Mouse (Mus musculus): ENCODE measurements around the gene Slc39a7. TPM values are rescaled to one million over a fixed set of nuclear protein-coding genes. Genes with fewer than 3 reads are reported as not detected.
A peak's percentile ranks its signal among the peaks of the same experiment; 100 is the strongest.

The Slc39a7 gene
- 221 and 227 TPM in 2 replicates for polyA plus RNA-seq (2016; fragmentation: Nextera tagmentation; extraction: Ambion mirVana)

DNA sequence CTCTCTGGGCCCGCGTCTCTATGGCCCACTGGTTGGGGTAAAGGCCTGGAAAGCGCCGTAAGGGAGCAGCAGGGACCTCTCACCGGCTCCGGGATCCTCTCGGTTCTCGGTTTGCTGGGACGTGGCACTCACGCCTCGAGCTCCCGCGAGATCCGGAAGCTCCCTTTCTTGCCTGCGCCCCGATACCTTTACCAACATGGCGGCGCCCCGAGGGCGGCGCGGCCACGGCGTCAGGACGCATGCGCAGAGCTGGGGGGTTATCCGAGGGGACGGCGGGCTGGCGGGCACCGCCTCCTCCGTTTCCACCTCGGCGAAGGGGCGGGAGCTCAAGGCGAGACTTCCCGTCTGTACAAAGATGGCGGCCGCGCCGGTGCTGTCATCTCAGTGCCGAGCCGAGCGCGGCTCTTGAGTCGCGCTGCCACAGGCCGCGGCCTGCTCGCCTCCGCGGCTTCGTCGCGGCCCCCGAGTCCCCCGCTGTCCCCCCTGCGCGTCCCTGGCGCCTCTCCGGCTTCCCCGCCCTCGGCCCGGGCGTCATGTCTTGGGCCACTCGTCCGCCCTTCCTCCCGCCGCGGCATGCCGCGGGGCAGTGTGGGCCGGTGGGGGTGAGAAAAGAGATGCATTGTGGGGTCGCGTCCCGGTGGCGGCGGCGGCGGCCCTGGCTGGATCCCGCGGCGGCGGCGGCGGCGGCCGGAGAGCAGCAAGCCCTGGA, at the start of gene Slc39a7, which contains the start of gene Rxrb:
Slc39a7 (minus strand) TSS at position 218 of the 709 bp plus-strand sequence.
Rxrb (plus strand) TSS at position 348 of the 709 bp plus-strand sequence.
- peak within 1 kb of the TSS; percentile 100 for H3K27ac ChIP-seq (replicated peaks)
- under 1% methylated on average over 85 of the region's 88 CpGs for WGBS
- no peaks in the 10 kb centered on the region for H3K27me3 ChIP-seq (ENCODE audit: low read depth, poor library complexity, severe bottlenecking)
- H3K36me3 ChIP-seq: peaks cover 65% of the 10 kb centered on the region
- H3K9me3 ChIP-seq (replicated peaks): no peaks in the 10 kb centered on the region
- peaks cover 78% of the 10 kb centered on the region for H3K4me1 ChIP-seq
- peak within 1 kb of the TSS; percentile 99 for H3K4me3 ChIP-seq
- peak; percentile 100 for DNase-seq (ENCODE audit: low spot score)

DNA sequence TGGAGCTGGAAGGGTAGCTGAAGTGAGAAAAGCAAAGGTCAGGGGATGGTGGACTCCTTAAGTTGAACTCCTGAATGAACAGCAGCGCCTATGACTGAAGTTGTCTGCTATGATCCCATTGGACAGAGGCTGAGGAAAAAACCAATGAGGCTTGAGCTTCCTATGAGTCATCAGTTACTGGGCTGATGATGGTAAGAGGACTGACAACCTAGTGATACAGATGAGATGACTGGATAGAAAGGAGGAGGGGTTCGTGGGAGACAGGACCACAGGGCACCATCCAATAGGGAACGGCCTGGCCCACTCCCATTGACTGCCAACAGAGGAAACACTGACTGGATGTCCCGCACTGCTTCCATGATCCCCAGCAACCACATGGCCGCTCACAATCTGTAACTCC, 48.1 kb upstream of the Slc39a7 start:
- Histone ChIP-seq H3K9me3 (replicated peaks) (no peaks in the 10 kb centered on the region), H3K27ac (replicated peaks) (no peak overlapping the region), H3K4me1 (peaks cover 23% of the 10 kb centered on the region), H3K36me3 (no peaks in the 10 kb centered on the region), H3K27me3 (ENCODE audit: low read depth, poor library complexity, severe bottlenecking) (peaks cover 26% of the 10 kb centered on the region), H3K4me3 (no peak overlapping the region)
- WGBS: 9% methylated on average over 5 of the region's 5 CpGs
- DNase-seq (ENCODE audit: low spot score): peak; percentile 27

DNA sequence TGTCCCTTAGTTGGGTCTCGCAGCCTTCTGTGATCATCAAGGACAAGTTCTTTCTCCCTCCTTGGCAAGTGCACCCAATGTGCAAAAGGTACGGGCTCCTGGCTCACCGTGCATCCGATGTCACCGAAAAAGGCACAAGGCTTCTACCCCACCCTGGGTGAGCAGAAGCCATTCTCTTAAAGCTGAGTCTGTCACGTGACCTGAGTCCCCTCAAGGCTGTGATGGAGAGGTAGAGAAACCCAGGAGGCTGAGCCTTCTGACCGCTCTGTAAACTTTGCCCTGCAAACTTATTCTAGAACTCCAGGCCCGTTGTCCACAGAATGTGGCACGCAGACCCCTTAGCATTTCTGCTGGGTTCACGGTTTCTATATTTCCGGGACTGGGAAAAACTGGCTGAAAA, 47.5 kb upstream of the Slc39a7 start:
- H3K36me3 ChIP-seq: no peaks in the 10 kb centered on the region
- WGBS: 92% methylated on average over 11 of the region's 11 CpGs
- H3K27me3 ChIP-seq (ENCODE audit: low read depth, poor library complexity, severe bottlenecking): peaks cover 26% of the 10 kb centered on the region
- H3K9me3 ChIP-seq (replicated peaks): no peaks in the 10 kb centered on the region
- H3K4me1 ChIP-seq: peaks cover 23% of the 10 kb centered on the region
- DNase-seq (ENCODE audit: low spot score): no peak
- H3K27ac ChIP-seq (replicated peaks): no peak overlapping the region
- H3K4me3 ChIP-seq: no peak overlapping the region

DNA sequence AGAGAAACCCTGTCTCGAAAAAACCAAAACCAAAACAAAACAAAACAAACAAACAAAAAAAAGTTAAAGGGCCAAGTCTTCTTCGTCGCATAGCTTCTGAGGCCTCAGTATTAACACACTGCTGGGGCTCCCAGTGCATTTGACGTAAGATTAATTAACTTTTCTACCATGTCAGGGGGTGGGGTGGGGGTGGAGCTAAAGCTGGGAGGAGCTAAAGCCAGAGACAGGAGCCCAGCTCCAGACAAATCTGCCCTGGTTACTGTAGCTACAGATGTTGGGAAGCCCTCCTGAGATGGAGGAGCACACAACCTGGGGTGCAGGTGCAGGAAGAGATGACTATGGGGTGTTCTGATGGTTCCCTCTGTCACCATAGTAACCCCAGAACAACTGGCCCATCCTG, 46.7 kb upstream of the Slc39a7 start:
- H3K4me3 ChIP-seq: no peak overlapping the region
- H3K9me3 ChIP-seq (replicated peaks): no peaks in the 10 kb centered on the region
- peaks cover 19% of the 10 kb centered on the region for H3K4me1 ChIP-seq
- 64% methylated on average over 4 of the region's 4 CpGs for WGBS
- DNase-seq (ENCODE audit: low spot score): no peak
- peaks cover 26% of the 10 kb centered on the region for H3K27me3 ChIP-seq (ENCODE audit: low read depth, poor library complexity, severe bottlenecking)
- no peaks in the 10 kb centered on the region for H3K36me3 ChIP-seq
- no peak overlapping the region for H3K27ac ChIP-seq (replicated peaks)

DNA sequence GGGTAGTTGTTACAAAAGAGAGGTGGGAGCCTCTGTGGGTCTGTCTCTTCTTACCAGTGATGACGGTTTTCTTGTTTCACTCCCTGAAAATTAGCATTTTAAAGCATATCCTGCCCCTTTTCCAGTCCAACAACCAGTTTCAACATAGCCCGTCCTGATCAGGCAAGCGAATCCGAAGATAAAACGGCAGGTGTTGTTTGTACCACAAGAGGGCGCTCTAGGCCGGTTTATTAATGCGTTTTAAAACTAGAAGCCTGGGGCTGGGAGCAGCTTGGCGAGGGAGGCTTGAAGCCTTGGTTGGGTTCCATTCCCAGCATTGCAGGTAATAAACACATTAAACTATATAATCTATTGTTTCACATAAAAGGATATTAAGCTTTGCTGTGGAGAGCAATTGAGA, 46.1 kb upstream of the Slc39a7 start:
- 2% methylated on average over 9 of the region's 9 CpGs for WGBS

DNA sequence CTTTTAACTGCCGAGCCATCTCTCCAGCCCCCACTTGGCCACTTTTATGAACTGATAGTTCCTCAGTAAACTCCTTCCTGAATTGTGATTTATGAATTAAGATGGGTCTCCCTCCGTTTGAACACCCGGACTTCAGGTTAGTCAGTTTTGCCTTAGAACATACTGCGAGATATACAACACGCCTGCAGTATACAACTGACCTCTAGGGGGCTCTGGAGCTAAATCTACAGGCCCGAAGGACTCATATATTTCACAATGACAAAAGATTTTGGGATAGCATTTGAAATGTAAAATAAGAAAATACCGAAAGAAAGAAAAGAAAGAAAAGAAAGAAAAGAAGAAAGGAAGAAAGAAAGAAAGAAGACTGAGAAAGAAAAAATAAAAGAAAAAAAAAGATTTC, 43.8 kb upstream of the Slc39a7 start:
- Histone ChIP-seq H3K27me3 (ENCODE audit: low read depth, poor library complexity, severe bottlenecking) (peaks cover 26% of the 10 kb centered on the region), H3K27ac (replicated peaks) (no peak overlapping the region), H3K9me3 (replicated peaks) (no peaks in the 10 kb centered on the region), H3K36me3 (no peaks in the 10 kb centered on the region), H3K4me1 (peaks cover 13% of the 10 kb centered on the region), H3K4me3 (no peak overlapping the region)
- DNase-seq (ENCODE audit: low spot score): peak; percentile 50
- 41% methylated on average over 7 of the region's 7 CpGs for WGBS

More for the DNA sequence above, 46.1 kb upstream of the Slc39a7 start:
- Histone ChIP-seq H3K27me3 (ENCODE audit: low read depth, poor library complexity, severe bottlenecking) (peaks cover 26% of the 10 kb centered on the region), H3K27ac (replicated peaks) (no peak overlapping the region), H3K9me3 (replicated peaks) (no peaks in the 10 kb centered on the region), H3K4me3 (peak overlapping the region; percentile 16; the same call in 1 of the 2 replicates), H3K36me3 (no peaks in the 10 kb centered on the region), H3K4me1 (peaks cover 13% of the 10 kb centered on the region)
- peak; percentile 80 for DNase-seq (ENCODE audit: low spot score)

DNA sequence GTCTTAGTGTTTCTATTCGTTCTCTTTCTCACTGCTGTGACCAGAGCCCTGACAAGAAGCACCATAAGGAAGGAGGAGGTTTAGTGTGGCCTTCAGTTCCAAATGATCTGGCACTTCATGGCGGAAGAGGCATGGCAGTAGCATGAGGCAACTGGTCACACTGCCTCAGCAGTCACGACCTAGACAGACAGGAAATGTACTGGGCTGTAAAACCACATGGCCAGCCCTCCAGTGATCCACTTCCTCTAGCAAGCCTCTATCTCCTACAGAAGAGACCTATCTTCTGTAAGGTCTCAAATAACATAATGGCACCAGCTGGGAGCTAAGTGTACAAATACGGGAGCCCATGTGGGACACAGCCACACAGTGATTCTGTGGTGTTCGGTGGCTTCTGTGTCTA, 40.6 kb upstream of the Slc39a7 start:
- Histone ChIP-seq H3K27ac (replicated peaks) (no peak overlapping the region), H3K4me3 (no peak overlapping the region), H3K27me3 (ENCODE audit: low read depth, poor library complexity, severe bottlenecking) (peaks cover 20% of the 10 kb centered on the region), H3K36me3 (no peaks in the 10 kb centered on the region), H3K9me3 (replicated peaks) (no peaks in the 10 kb centered on the region), H3K4me1 (peaks cover 16% of the 10 kb centered on the region)
- WGBS: 78% methylated on average over 5 of the region's 5 CpGs
- DNase-seq (ENCODE audit: low spot score): no peak

DNA sequence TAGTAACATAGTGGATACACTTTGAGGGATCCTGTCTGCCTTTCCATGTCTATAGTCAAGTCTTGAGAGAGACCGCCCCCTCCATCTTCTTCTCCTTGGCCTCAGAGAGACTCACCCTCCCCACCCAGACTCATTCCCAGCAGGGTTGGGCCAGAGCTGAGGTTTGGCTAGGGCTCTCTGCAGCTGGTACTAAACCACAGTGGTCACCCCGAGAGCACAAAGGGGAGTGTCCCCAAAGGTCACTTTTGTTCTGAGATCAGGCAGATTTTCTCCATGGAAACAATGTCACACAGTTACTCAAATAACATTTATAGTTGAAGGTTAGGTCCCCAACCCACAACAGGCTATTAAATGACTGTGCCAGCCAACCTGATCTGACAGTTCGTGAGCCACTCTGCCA, 37.4 kb upstream of the Slc39a7 start:
- peaks cover 6% of the 10 kb centered on the region; the same call in 1 of the 2 replicates for H3K4me1 ChIP-seq
- H3K4me3 ChIP-seq: no peak overlapping the region
- no peaks in the 10 kb centered on the region for H3K27me3 ChIP-seq (ENCODE audit: low read depth, poor library complexity, severe bottlenecking)
- H3K27ac ChIP-seq (replicated peaks): no peak overlapping the region
- H3K9me3 ChIP-seq (replicated peaks): no peaks in the 10 kb centered on the region
- 61% methylated on average over 3 of the region's 3 CpGs for WGBS
- H3K36me3 ChIP-seq: no peaks in the 10 kb centered on the region
- DNase-seq (ENCODE audit: low spot score): no peak

DNA sequence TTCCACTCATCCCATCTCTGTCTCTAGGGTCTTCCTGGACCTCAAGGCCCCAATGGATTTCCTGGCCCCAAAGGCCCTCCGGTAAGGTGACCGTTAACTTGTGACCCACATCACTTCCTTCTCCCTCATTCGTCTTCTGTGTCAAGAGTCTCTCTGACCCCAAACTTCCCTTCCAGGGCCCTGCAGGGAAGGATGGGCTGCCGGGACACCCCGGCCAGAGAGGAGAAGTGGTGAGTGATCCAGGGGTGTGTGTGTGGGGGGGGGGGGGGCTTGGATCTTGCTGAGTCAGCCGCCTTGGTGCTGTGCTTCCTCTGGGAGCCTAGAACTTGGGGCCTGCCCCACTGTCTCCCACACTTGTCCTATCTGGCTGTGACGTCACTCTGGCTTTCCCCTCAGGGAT, 25.7 kb upstream of the Slc39a7 start:
- no peaks in the 10 kb centered on the region for H3K27me3 ChIP-seq (ENCODE audit: low read depth, poor library complexity, severe bottlenecking)
- peaks cover 10% of the 10 kb centered on the region; the same call in 1 of the 2 replicates for H3K36me3 ChIP-seq
- peaks cover 13% of the 10 kb centered on the region for H3K4me1 ChIP-seq
- no peaks in the 10 kb centered on the region for H3K9me3 ChIP-seq (replicated peaks)
- H3K4me3 ChIP-seq: no peak overlapping the region
- DNase-seq (ENCODE audit: low spot score): no peak
- 91% methylated on average over 7 of the region's 7 CpGs for WGBS
- H3K27ac ChIP-seq (replicated peaks): no peak overlapping the region

DNA sequence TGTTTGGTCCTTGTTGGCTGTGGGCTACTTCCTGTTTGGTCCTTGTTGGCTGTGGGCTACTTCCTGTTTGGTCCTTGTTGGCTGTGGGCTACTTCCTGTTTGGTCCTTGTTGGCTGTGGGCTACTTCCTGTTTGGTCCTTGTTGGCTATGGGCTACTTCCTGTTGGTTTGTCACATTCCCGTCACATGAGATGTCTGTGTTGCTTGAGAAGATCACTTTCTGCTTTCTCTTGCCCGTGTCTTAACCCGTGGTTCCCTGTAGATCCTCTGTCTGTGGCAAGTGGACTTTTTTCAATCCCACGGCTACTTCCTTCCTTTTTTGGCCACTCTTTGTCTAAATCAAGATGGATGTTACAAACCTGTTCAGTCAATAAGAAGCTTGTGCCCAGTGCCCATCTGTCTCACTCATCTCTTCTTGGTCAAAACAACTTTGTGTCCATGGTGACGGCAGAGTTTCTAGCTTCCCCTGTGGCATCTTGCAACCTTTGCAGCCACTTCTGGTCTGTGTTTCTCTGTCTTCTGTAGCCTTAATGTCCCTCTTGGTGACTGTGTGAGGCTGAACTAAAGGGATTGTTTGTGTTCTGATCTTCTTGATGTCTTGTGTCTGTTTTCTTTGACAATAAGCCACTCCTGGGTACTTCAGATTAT, 16.0 kb upstream of the Slc39a7 start:
- Histone ChIP-seq H3K27ac (replicated peaks) (no peak overlapping the region), H3K36me3 (peaks cover 18% of the 10 kb centered on the region), H3K4me3 (no peak overlapping the region), H3K27me3 (ENCODE audit: low read depth, poor library complexity, severe bottlenecking) (no peaks in the 10 kb centered on the region), H3K9me3 (replicated peaks) (peaks cover 15% of the 10 kb centered on the region), H3K4me1 (no peaks in the 10 kb centered on the region)
- WGBS: 94% methylated on average over 5 of the region's 5 CpGs
- no peak for DNase-seq (ENCODE audit: low spot score)

DNA sequence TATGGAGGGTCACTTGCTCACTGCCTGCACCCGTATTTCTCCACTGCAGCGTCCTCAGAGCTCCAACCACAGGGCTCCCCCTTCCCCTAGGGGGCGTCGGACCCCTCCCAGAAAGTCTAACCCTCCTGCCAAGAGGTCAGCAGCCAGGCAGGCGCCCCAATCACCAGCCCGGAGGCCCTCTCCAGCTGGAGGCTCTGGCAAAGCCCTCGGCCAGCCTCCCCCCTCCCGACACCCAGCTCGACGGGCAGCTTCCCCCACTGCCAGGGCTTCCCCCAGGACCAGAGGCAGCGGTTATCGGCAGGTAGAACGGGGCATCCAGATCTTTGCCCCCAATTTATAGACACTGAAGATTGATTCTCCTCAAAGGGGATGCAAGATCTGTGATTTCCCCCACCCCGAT, 14.5 kb upstream of the Slc39a7 start:
- no peak overlapping the region for H3K27ac ChIP-seq (replicated peaks)
- 82% methylated on average over 14 of the region's 14 CpGs for WGBS
- H3K9me3 ChIP-seq (replicated peaks): peaks cover 15% of the 10 kb centered on the region
- peaks cover 13% of the 10 kb centered on the region for H3K4me1 ChIP-seq
- H3K4me3 ChIP-seq: no peak overlapping the region
- no peak for DNase-seq (ENCODE audit: low spot score)
- H3K27me3 ChIP-seq (ENCODE audit: low read depth, poor library complexity, severe bottlenecking): peaks cover 12% of the 10 kb centered on the region; the same call in 1 of the 2 replicates
- peaks cover 13% of the 10 kb centered on the region for H3K36me3 ChIP-seq

DNA sequence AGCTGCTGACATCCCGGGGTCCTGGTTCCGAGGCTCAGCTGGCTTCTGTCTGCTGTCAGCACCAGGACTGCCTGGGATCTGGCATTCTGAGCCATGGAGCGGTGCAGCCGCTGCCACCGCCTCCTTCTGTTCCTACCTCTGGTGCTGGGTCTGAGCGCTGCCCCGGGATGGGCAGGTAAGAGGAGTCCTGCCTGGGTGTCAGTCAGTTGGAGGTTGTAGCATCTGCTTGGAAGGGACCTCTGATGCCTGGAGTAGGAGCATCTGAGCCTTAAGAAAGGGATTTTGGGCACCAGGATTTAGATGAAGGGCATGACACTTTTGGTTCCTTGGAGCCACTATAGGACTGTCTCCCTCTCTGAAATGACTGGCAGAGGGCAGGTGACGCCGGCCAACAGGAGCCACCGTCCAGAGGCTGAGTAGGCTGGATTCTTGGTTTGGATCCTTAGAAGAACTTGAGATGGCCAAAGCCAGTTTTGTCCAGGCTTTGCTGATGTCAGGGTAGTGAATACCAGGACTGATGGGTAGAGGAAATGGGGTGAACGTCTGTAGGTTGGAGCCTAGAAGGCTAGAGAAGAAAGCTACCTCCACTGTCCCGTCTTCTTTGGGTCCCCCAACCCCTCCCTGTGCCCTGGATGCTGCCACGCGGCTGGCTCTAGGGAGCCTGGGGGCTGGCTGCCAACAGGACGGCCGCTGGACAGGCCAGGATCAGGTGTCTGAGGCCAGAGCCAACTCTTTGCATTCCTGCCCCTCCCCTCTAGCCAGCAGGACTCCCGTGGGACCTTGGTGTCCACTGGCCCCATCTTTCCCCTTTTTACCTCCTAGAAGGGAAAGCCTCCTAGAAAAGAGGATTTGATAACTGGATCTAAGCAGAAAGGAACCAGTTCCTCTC, 8.3 kb upstream of the Slc39a7 start:
- Histone ChIP-seq H3K27me3 (ENCODE audit: low read depth, poor library complexity, severe bottlenecking) (peaks cover 48% of the 10 kb centered on the region), H3K9me3 (replicated peaks) (no peaks in the 10 kb centered on the region), H3K4me3 (peak overlapping the region; percentile 38), H3K27ac (replicated peaks) (peak overlapping the region; percentile 57), H3K4me1 (peaks cover 63% of the 10 kb centered on the region), H3K36me3 (peaks cover 38% of the 10 kb centered on the region)
- 34% methylated on average over 17 of the region's 17 CpGs for WGBS
- no peak for DNase-seq (ENCODE audit: low spot score)
